Mouse (Mus musculus): ENCODE data around the gene Mpv17l2.
A peak's percentile ranks its signal among the peaks of the same experiment; 100 is the strongest.

Gene Mpv17l2

GRCm38 (mm10) chr8:70760775-70761406, at the start of gene Mpv17l2:
TSS of gene Mpv17l2 (minus strand) at chr8:70760946.
- peak; percentile 94 for DNase-seq

DNA sequence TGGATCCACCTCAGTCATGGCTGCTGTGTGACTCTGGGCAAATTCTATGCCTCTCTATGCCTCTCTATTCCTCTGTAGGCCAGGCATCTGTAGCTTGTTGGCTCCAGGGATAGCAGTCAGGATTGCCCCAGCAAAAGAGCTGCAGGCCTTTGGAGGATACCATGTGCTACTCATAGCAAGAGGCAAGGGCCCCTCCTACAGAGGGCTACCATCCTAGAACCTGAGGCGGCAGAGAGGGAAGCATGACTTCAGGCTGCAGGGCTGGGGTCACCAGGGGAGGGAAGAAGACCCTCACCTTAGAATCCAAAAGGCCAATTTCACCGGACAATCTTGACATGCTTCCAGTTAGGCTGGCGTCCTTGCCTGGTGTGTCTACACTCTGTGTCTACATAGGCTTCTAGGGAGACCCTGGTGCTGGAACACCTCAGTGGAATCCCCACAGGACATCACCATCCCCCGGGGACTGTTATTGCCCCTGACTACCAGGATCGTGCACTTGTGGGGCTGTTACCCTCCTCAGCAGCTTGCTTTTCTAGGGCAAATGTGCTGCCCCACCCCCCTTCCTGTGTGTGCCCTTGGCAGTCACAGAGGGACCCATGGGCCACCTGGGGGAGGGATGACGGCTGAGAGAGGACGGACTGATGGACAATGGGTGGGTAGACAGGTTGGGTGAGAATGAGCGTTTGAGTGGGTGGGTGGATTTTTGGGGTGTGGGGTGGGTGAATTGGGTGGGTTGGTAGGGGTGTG, 48.4 kb upstream of the Mpv17l2 start:
- no peak for DNase-seq

GRCm38 (mm10) chr8:70808239-70808638, 47.5 kb upstream of the Mpv17l2 start, which contains the start of gene Il12rb1:
TSS of gene Il12rb1 (plus strand) at chr8:70808449.
- no peak for DNase-seq

DNA sequence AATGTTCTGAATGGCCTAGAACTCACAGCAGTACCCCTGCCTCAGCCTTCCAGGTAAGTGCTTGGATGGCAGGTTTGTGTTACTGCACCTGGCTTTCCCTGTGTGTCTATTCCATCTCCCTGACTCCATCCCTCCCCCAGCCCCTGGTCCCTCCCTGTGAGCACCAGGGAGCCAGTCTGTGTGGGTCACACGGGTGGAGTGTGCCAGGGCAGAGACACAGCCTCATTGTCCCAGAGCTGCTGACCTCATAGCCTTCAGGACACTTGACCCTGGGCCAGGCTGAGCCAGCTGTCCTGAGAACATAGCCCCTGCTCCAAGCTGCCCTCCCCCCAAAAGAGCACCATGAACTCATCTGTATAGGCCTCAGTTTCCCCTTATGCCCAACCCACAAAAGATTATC, 46.6 kb upstream of the Mpv17l2 start:
- no peak for DNase-seq

DNA sequence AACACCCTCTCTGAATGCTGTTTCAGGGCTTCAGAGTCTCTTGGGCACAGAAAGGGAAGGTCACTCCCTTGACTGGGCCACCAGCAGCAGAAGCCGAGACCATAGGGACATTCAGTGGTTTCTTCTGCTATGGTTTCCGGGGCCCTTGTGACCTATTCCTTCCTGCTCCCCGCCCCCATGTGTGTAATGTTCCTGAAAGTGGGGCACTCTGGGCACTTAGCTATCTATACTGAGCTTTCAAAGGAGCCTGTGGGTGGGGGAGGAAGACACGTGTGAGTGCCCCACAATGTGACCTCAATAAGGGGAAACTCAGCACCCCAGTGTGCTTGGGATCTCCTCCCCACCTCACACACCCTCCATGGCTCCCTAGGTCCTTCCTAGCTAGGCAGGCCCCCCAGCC, 45.8 kb upstream of the Mpv17l2 start:
- no peak for DNase-seq

- DNase-seq = peak; percentile 92
Observed at GRCm38 (mm10) chr8:70804481-70805206, 43.9 kb upstream of the Mpv17l2 start, which contains the start of gene Mast3. TSS of gene Mast3 (minus strand) at chr8:70805054.

DNA sequence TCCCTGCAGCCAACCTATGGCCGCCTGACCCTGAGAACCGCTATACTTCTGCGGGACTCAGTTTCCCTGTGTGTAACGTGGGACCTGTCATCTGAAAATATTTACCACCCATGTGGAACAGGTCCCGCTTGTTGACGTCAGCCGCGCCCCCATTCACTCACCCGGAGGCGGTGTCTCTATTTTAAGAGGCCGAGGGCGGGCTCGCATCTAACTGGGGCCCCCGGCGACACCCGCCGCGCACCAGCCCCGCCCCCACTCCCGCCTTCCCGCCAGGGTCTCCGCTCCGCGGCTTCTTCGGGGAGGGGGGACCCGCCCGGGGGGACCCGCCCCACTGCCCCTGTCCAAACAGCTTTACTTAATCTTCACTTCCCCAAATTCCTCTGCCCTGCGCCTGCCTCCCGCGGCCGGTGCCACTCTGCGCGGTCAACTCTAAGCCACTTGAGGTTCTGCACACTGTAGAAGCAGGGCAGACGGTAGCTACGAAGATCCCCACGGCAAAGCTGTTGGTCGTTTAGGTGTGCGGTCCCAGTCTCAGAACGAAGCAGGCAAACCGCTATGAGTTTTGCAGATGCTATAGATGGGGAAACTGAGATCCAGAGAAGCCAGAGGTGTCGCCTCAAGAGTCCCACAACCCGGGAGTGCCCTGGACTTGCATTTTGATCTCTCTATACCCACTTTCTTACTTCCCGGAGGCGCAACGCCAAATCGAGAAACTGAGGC, 43.2 kb upstream of the Mpv17l2 start:
- DNase-seq = peak; percentile 66

DNA sequence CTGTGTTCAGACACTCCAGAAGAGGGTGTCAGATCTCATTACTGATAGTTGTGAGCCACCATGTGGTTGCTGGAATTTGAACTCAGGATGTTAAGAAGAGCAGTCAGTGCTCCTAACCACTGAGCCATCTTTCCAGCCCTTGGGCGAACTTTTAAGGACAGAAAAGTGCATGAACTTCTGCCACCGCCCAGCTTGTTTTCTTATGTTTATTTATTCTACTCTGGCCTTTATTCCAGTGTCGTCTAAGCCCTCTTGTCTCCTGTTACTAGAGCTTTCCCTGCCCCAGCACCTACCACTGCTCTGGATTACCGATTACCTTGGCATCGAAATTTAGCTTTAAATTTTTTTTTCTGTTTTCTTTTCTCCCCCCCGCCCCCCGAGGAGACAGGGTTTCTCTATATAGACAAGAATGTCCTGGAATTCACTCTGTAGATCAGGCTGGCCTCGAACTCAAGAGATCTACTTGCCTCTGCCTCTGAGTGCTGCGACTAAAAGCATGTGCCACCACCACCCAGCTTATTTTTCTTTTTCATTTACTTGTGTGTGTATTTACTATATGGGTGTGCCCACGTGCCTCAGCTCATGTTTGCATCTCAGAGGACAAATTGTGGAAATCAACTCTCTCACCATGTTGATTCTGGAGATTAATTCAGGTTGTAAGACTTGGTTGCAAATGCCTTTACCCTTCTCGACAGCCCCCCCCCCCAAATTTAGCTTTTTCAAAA, 42.2 kb upstream of the Mpv17l2 start:
- no peak for DNase-seq

DNA sequence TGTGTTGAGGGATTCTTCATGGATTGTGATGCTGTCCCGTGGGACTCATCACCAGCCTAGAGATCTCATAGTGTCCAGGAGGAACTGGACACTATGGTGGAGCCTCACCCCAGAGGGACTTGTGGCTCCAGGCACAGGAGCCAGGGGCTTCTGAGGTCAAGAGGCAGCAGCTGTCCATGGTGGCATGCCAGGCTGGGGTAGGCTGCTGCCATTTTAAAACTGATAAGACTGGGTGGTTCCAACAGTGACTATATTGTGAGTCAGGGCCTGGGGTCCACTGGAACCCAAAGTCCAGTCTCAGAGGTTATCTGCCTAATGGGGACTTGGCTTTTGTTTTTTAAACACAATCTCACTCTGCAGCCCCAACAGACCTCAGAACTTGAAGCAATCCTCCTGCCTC, 41.1 kb upstream of the Mpv17l2 start:
- no peak for DNase-seq

GRCm38 (mm10) chr8:70801156-70801555, 40.4 kb upstream of the Mpv17l2 start:
- DNase-seq = no peak

DNA sequence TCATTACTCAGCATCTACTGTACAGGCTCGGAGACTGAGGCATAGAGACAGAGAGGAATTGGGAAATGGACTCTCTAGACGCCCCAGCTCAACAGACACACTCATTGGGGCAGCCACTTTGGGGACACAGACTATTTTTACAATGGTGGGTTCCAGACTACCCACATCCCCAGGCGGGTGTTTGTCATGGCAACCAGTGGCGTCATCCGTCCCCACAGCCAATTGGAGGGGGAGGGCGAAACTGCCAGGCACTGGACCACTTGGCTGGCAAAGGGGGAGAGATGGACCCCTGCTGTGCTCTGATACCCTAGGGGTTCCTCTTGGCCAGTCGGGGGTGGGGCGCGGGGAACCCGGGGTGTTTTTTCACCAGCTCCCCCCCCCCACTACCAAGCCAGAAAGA, 39.9 kb upstream of the Mpv17l2 start:
- DNase-seq = no peak

DNA sequence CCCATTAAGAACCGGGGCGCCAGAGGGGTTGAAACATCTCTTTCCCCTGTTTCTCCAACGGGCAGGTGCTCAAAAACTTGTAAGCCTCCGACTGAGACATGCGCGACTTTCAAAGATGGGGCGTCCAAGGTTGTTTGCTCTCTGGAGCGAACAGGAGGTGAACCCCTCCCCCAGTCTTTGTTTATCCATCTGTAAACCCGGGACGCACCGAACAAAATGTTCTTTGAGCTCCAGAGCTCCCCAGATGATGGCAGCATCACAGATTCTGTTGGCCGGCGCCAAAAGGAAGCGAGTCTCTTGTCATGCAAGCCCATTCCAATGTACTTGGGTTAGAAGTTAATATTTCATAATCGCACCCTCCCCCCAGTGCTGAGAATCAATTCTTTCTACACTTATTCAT, 37.5 kb upstream of the Mpv17l2 start:
- DNase-seq = peak; percentile 61

DNA sequence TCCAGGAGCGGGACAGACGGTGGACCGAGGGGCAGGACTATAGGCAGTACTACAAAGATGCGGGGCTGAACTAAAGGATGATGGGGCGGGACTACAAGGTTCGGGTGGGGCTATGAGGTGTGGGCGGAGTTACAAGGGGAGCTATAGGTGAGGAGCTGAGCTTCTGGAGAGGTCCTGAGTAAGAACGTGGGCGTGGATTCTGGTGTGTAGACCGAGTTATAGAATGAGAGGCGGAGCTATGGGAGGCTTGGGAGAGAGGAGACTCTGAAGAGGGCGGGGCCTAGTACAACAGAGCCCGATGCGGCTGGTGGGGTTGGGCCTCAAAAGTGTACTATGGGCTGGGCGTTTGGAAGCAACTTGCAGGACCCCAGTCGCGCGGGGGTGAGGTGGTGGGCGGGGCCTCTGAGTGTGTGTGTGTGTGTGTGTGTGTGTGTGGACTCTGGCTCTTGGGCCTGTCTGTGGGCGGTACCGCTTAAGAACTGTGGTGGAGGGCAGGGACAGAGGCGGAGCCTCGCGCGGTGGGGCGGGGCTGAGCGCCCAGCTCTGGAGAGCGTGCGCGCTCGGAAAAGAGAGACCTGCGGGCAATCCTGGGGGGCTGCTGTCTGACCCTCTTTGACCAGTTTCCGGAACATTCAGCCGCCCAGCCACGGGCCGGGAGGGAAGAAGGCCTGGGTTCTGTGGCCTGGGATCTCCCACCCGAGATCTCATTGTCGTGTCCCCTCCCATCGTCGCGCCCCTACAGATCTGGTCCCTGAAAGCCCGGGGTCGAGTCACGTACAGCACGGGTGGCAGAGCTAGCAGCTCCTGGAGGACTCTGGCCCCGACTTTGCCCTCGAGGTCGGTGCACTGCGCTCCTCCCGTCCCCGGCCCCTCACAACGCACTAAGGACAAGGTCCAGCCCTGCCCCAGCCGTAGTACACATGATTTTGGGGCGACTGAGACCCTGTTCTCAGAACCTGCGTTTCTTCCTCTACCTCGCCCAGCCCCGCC, 36.6 kb upstream of the Mpv17l2 start:
- peak; percentile 87 for DNase-seq

DNA sequence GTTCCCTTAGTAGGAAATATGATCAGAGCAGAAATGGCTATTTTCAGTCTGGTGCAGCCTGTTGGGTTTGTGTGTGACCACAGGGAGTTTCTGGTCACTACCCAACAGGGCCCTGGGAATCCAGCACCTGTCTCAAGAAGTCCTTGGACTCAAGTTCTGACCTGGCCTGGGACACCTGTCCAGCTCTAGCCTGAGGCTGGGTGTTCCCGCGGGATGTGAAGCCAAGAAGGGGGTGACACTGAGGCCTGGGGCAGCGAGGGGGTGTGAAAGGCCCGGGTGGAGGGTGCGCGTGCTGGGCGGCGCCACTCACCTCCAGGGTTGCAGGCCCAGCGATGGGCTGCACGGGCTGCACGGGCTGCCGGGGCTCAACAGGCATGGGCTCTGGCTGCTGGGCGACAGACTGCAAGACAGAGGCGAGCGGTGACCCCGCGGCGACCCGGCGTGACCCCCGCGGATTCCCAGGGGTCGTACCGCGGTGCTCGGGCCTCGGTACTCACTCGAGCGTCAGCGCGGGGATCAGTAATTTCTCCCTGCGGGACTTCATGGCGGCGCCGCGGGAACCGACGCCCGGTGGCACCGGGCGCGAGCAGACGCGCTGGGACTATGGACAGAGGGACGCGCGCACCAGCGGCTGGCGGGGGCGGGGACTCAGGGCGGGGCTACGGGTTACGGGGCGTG, 35.8 kb upstream of the Mpv17l2 start:
- DNase-seq = no peak

GRCm38 (mm10) chr8:70795370-70795769, 34.6 kb upstream of the Mpv17l2 start:
- no peak for DNase-seq

DNA sequence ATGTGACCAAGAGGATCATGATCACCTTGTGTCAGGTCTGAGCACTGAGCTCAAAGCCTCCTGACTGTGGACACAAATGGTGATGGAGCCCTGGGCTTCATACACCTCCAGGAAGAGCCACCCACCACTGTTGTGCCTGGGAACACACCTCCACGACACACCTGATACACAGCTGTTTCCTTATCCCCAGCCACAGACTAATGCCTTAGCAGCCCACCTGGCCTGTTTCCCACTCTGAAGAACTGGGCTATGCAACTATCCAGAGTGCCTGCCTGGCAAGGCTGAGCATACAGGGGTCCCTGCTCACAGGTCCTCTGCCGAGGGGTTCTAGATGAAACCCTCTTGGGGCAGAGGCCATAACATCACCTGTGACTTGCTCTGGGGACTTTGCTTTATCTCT, 33.5 kb upstream of the Mpv17l2 start:
- DNase-seq = no peak

- DNase-seq = peak; percentile 78
Observed at GRCm38 (mm10) chr8:70792700-70793099, 32.0 kb upstream of the Mpv17l2 start.

GRCm38 (mm10) chr8:70791975-70792691, 31.4 kb upstream of the Mpv17l2 start:
- DNase-seq = peak; percentile 99

- DNase-seq = no peak
Observed at GRCm38 (mm10) chr8:70791294-70791701, 30.6 kb upstream of the Mpv17l2 start.

DNA sequence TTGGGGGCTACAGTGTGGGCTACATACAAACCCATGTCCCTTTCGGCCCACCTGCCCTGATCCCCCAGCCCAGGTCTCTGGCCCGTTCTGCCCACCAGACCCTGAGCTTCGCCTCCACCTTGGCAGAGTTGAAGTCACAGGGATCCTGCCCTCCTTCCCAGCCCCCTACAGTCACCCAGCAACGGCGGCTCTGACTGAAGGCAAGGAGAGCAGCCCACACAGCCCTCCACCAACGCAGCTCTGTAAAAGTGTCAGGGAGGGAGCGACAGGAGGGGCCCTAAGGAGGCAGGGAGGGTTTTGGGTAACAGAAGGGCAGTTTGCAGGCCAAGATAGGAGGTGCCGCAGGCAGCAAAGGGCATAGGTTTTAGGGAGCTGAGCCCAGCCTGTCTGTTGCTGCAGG, 30.1 kb upstream of the Mpv17l2 start:
- no peak for DNase-seq
